Mouse (Mus musculus) liver, adult 2 months (tissue): Measurements from ENCODE around the gene Dynll2.

Experiments
- CTCF ChIP-seq: fragments of 200-500 bp; IDR thresholded peaks from 2 replicates; pipeline ENCODE4 v1.5.1; 2011; ENCODE audit warnings: low read depth, low read length, control low read depth
- POLR2A ChIP-seq: fragments of 200-500 bp; IDR thresholded peaks from 2 replicates; pipeline ENCODE4 v1.6.1; 2011; ENCODE audit warnings: low read length, control low read depth; ENCODE audit not compliant: insufficient read depth; ENCODE audit errors: extremely low read depth

DNA sequence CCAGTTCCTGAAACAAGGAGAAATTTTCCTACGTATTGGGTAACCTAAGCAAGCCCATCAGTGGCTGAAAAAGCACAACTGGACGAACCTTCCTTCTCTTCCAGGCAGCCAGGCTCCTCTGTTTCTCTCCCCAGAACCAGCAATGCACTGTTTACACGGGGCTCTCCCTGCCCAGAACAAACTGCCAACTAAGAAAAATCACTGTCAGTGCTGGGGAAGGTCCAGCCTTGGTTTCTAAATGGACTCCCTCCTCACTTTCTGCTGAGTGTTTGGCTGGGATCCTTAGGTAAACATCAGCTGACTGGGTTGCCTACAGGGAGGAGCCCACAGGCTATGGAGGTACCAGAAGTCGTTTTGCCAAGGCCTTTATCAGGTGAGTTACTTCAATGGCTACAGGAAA lies 4.5 kb upstream of the Dynll2 start:
- no peak for TF ChIP-seq POLR2A
- TF ChIP-seq CTCF = no peak
